Comparison of ENCODE assay signal across 14 mouse cellular contexts in genomic region chr6:54160677-54161076, GRCm38 (mm10).
DNase-seq lines count a peak whose midpoint lies in the region; ATAC-seq lines count a peak whose summit lies in the region.
"Had no signal": no experiment of that assay in that cellular context is flagged by ENCODE, and none has a peak within 500 bp of the region (broad histone marks: within the 10 kb centered on the region; RNA-seq: fewer than 3 reads in every experiment).

No protein-coding gene starts in this region.

- H3K36me3 ChIP-seq in kidney, embryonic 16.5 days (ENCODE audit: insufficient read depth, low read length), result no peaks in the 10 kb centered on the region
- H3K36me3 ChIP-seq: liver, embryonic 15.5 days; midbrain, embryonic 10.5 days had no signal

- peaks cover 17% of the 10 kb centered on the region for H3K4me1 ChIP-seq in kidney, embryonic 16.5 days (ENCODE audit: insufficient read depth, low read length)

- DNase-seq in heart, adult 9 months (ENCODE audit: low spot score in 2 of 2), result peak; percentile 7 to 15
- no peak for DNase-seq in heart, postnatal 36 days
- peak; percentile 85 for DNase-seq in 416B (ENCODE audit: low read depth)
- DNase-seq in cerebellum, adult 11 months, result peak; percentile 34
- no peak for DNase-seq in retina, postnatal 1 day
- DNase-seq in embryo, embryonic 9.5 days (ENCODE audit: extremely low spot score), result no peak
- DNase-seq: embryo, embryonic 11 days; heart, postnatal 4 days had no signal

- no peaks in the 10 kb centered on the region for H3K9me3 ChIP-seq in kidney, embryonic 16.5 days (ENCODE audit: low read length)
- H3K9me3 ChIP-seq: liver, embryonic 15.5 days; midbrain, embryonic 10.5 days had no signal

- peak; percentile 75 for ATAC-seq in granulocyte monocyte progenitor cell, adult 5-6 weeks (replicated peaks; ENCODE audit: poor library complexity, severe bottlenecking)
- ATAC-seq in kidney, embryonic 16.5 days (ENCODE audit: low FRiP score, low TSS enrichment), result no peak
- ATAC-seq: CD4-positive, CD25-positive, alpha-beta regulatory T cell, adult 4 months; inflammation-experienced regulatory T-cells, adult 6 months had no signal

- no peak overlapping the region for H3K9ac ChIP-seq in kidney, embryonic 16.5 days (replicated peaks; ENCODE audit: low read length)
- H3K9ac ChIP-seq: liver, embryonic 15.5 days had no signal

- no peak overlapping the region for H3K27ac ChIP-seq in kidney, embryonic 16.5 days (ENCODE audit: low read length)
- H3K27ac ChIP-seq: liver, embryonic 15.5 days; midbrain, embryonic 10.5 days had no signal

- intact Hi-C loops in heart, postnatal 36 days (cut with DNase I), result loop anchor here (5.0 kb wide), 1 partner anchor 193 kb away; no protein-coding TSS in a partner anchor

- H3K27me3 ChIP-seq in kidney, embryonic 16.5 days (ENCODE audit: insufficient read depth, low read length), result no peaks in the 10 kb centered on the region
- H3K27me3 ChIP-seq: liver, embryonic 15.5 days had no signal

- 88% methylated on average over 3 of the region's 3 CpGs for WGBS in kidney, embryonic 16.5 days

- H3K4me2 ChIP-seq in kidney, embryonic 16.5 days (replicated peaks; ENCODE audit: low read depth, low read length), result no peak overlapping the region
- H3K4me2 ChIP-seq: liver, embryonic 15.5 days had no signal

- H3K4me3 ChIP-seq in kidney, embryonic 16.5 days (ENCODE audit: low read length), result no peak overlapping the region
- H3K4me3 ChIP-seq: liver, embryonic 15.5 days; midbrain, embryonic 10.5 days had no signal

Comparison
In these comparisons a context has a peak if more than half of its experiments do, and no peak if none do; other contexts are left out.
1. DNase-seq: peak in heart, adult 9 months (2 of 2), 416B (single experiment) and cerebellum, adult 11 months (single experiment); none in heart, postnatal 36 days (0 of 2), retina, postnatal 1 day (single experiment) and embryo, embryonic 9.5 days (single experiment).